In the genomic region with DNA sequence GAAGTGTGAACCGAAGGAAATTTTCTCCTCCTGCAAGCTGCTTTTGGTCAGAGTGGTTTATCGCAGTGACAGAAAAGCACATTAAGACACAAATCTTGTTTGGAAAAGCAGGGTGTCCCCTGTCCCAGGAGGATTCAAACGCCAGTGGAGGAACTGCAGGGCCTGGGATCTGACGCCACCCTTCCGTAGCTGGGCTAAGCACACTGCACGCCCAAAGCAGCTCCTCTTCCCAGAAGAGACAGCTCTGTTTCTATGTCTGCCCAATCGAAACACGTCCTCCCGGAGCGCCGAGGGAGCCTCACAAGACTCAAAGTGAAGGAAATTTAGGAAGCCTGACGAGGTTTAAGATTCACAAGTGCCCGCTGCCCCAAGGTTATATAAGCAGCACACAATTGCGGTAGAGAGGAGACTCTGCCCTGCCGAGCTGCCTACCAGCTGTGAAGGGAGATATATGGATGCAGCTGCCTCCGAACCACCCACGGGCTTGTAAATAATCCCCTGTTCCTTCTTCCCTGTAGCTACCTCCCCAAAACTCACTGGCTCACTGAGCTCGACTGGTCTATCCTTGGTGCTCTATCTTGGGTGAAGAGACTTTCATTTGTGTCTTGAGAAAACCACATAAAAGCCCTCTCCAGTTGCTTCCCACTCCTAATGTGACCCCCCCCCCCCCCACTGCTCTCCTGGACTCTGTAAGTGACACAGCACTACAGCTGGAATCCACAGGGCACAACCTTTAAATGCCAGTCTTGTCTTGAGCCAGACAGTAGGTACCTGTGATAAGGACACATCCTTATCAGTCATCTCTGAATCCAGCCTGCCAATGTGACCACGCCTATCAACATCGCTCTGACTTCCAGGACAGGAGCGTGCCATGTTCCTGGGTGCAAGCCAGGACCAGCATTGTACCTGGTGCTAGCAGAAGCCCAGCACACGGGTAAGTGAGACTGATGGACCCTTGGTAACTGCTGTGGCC, we compare ENCODE assay signal across 14 mouse cellular contexts. TPM values are rescaled to one million over a fixed set of nuclear protein-coding genes. Genes with fewer than 3 reads are reported as not detected.
A peak's percentile ranks its signal among the peaks of the same experiment; 100 is the strongest.
DNase-seq lines count a peak whose midpoint lies in the region; ATAC-seq lines count a peak whose summit lies in the region.
"Had no signal": no experiment of that assay in that cellular context is flagged by ENCODE, and none has a peak within 500 bp of the region (broad histone marks: within the 10 kb centered on the region; RNA-seq: fewer than 3 reads in every experiment).

No protein-coding gene starts in this region.

- H3K36me3 ChIP-seq in liver, embryonic 12.5 days = peaks cover 54% of the 10 kb centered on the region
- peaks cover 14% of the 10 kb centered on the region; the same call in 1 of the 2 replicates for H3K36me3 ChIP-seq in liver, embryonic 11.5 days (ENCODE audit: control insufficient read depth, insufficient read depth, low read length)
- H3K36me3 ChIP-seq in neural tube, embryonic 15.5 days = peaks cover 45% of the 10 kb centered on the region

- H3K9me3 ChIP-seq in liver, embryonic 12.5 days (replicated peaks) = no peaks in the 10 kb centered on the region
- no peaks in the 10 kb centered on the region for H3K9me3 ChIP-seq in liver, embryonic 11.5 days (ENCODE audit: control insufficient read depth, low read length)
- H3K9me3 ChIP-seq in neural tube, embryonic 15.5 days (replicated peaks) = no peaks in the 10 kb centered on the region
- H3K9me3 ChIP-seq: embryonic facial prominence, embryonic 13.5 days; forebrain, embryonic 13.5 days; midbrain, embryonic 10.5 days had no signal

- H3K4me1 ChIP-seq in liver, embryonic 12.5 days = peaks cover 17% of the 10 kb centered on the region
- H3K4me1 ChIP-seq in liver, embryonic 11.5 days (replicated peaks; ENCODE audit: control insufficient read depth, insufficient read depth, low read length) = peaks cover 6% of the 10 kb centered on the region
- H3K4me1 ChIP-seq in brown adipose tissue, adult 24 weeks (ENCODE audit: control insufficient read depth, insufficient read depth, insufficient read length, low read length) = no peaks in the 10 kb centered on the region
- peaks cover 8% of the 10 kb centered on the region for H3K4me1 ChIP-seq in neural tube, embryonic 15.5 days
- H3K4me1 ChIP-seq: forebrain, embryonic 13.5 days; midbrain, embryonic 10.5 days had no signal

- ATAC-seq in liver, embryonic 12.5 days = 0 out of 2 replicates have a peak, but pooled peaks have one; percentile 24
- no peak for ATAC-seq in liver, embryonic 11.5 days (replicated peaks; ENCODE audit: low FRiP score)
- ATAC-seq in neural tube, embryonic 15.5 days (ENCODE audit: low FRiP score) = peak; percentile 39; the same call in 1 of the 2 replicates
- ATAC-seq: forebrain, embryonic 13.5 days had no signal

- H3K4me3 ChIP-seq in liver, embryonic 12.5 days = no peak overlapping the region
- H3K4me3 ChIP-seq in liver, embryonic 11.5 days (ENCODE audit: low read depth, low read length) = no peak overlapping the region
- H3K4me3 ChIP-seq in brown adipose tissue, adult 24 weeks (ENCODE audit: insufficient read depth, low read depth, low read length) = 0 out of 2 replicates have a peak overlapping the region, but pooled peaks have one; percentile 10
- H3K4me3 ChIP-seq in neural tube, embryonic 15.5 days (replicated peaks) = no peak overlapping the region
- H3K4me3 ChIP-seq: embryonic facial prominence, embryonic 13.5 days; forebrain, embryonic 13.5 days; midbrain, embryonic 10.5 days had no signal

- H3K27me3 ChIP-seq in liver, embryonic 12.5 days (replicated peaks) = no peaks in the 10 kb centered on the region
- H3K27me3 ChIP-seq in liver, embryonic 11.5 days (replicated peaks; ENCODE audit: control insufficient read depth, insufficient read depth, low read length) = no peaks in the 10 kb centered on the region
- H3K27me3 ChIP-seq in neural tube, embryonic 15.5 days (replicated peaks) = no peaks in the 10 kb centered on the region
- H3K27me3 ChIP-seq: embryonic facial prominence, embryonic 13.5 days; forebrain, embryonic 13.5 days had no signal

- no peak overlapping the region for H3K4me2 ChIP-seq in liver, embryonic 12.5 days
- no peak overlapping the region for H3K4me2 ChIP-seq in liver, embryonic 11.5 days
- H3K4me2 ChIP-seq in neural tube, embryonic 15.5 days = peak overlapping the region; percentile 7; the same call in 1 of the 2 replicates
- H3K4me2 ChIP-seq: embryonic facial prominence, embryonic 13.5 days; forebrain, embryonic 13.5 days had no signal

- H3K27ac ChIP-seq in liver, embryonic 12.5 days = no peak overlapping the region
- H3K27ac ChIP-seq in liver, embryonic 11.5 days (ENCODE audit: low read depth, low read length) = no peak overlapping the region
- no peak overlapping the region for H3K27ac ChIP-seq in brown adipose tissue, adult 24 weeks (replicated peaks; ENCODE audit: low read depth, low read length)
- 0 out of 2 replicates have a peak overlapping the region, but pooled peaks have one; percentile 33 for H3K27ac ChIP-seq in neural tube, embryonic 15.5 days (replicated peaks)
- H3K27ac ChIP-seq: embryonic facial prominence, embryonic 13.5 days; forebrain, embryonic 13.5 days; midbrain, embryonic 10.5 days had no signal

- peak; percentile 29 for DNase-seq in embryo, embryonic 11 days
- DNase-seq in embryo, embryonic 9.5 days (ENCODE audit: extremely low spot score) = no peak
- no peak for DNase-seq in liver, embryonic 11.5 days (ENCODE audit: low spot score)
- DNase-seq in layer of hippocampus, adult 8-10 months (ENCODE audit: low spot score in 2 of 2) = no peak
- DNase-seq in cerebellum, postnatal 14 days = no peak
- DNase-seq: cerebellum, adult 9-10 months; heart, postnatal 4 days; kidney, adult 8-10 months had no signal

- H3K9ac ChIP-seq in liver, embryonic 12.5 days = no peak overlapping the region
- no peak overlapping the region for H3K9ac ChIP-seq in liver, embryonic 11.5 days (ENCODE audit: low read depth, low read length)
- no peak overlapping the region for H3K9ac ChIP-seq in neural tube, embryonic 15.5 days (replicated peaks)
- H3K9ac ChIP-seq: embryonic facial prominence, embryonic 13.5 days; forebrain, embryonic 13.5 days had no signal

- 74% methylated on average over 22 of the region's 22 CpGs for WGBS in liver, embryonic 12.5 days (ENCODE audit: insufficient replicate concordance)
- 74% methylated on average over 22 of the region's 22 CpGs for WGBS in liver, embryonic 11.5 days
- 54% methylated on average over 22 of the region's 22 CpGs for WGBS in neural tube, embryonic 15.5 days

RNA-seq across cellular contexts. Expression of a gene that starts 54.7 kb away (rescaled TPM):
- polyA plus RNA-seq in liver, embryonic 12.5 days (2016; fragmentation: Nextera tagmentation; extraction: Ambion mirVana) = 19.7 and 22.7 TPM in 2 replicates
- 28.3 and 36.1 TPM in 2 replicates for polyA plus RNA-seq in liver, embryonic 11.5 days (2014; fragmentation: Nextera tagmentation; extraction: Ambion mirVana)
- 8.0 and 8.2 TPM in 2 replicates for polyA plus RNA-seq in brown adipose tissue, adult 24 weeks (2012; ENCODE audit: insufficient read depth, insufficient read length, missing spikeins)
- polyA plus RNA-seq in neural tube, embryonic 15.5 days (2015; fragmentation: Nextera tagmentation; extraction: Ambion mirVana) = 26.7 and 28.0 TPM in 2 replicates
- 10 to 100 TPM; 18.9 to 21.5 (median 21.0) TPM for total RNA-seq in layer of hippocampus, adult 8-10 months (2022)
